Mouse (Mus musculus) yolk sac, embryonic 10.5 days (tissue): ENCODE results near the gene Slc25a53.
A peak's percentile ranks its signal among the peaks of the same experiment; 100 is the strongest.
"Not testable (repeated sequence)": the region's sequence is repeated elsewhere in the genome, so short reads cannot be mapped to it uniquely, and the experiment has no call there.

ENCODE experiments used
- DNase-seq: peaks from one replicate; pipeline ENCODE4 v3.0.0-alpha.2; 2017; ENCODE audit warnings: low spot score

The Slc25a53 gene

DNA sequence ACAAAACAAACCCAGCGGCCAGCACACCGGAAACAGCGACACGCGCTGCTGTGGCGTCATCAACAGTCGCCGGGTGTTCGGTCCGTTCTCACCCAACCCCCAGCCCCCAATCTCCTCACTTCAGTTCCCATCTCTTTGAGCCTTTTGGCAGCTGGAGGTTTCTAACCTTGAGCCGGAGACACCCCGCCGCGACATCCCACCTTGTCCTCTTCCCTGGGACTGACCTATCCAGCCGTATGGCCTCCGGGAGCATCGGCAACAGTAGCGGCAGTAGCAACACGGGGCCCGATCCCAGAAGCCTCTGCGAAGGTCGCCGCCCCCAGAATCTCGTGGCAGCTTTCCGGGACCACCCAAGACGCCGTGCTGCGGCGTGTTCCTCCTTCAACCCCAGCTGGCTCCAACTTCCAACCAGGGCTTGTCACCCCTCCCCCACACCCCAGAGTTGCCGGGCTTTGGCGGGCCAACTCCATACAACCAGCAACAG is at the start of gene Slc25a53:
Gene Slc25a53, minus strand, starts transcription at position 303 of the 484 bp plus-strand sequence.
- peak; percentile 87 for DNase-seq

DNA sequence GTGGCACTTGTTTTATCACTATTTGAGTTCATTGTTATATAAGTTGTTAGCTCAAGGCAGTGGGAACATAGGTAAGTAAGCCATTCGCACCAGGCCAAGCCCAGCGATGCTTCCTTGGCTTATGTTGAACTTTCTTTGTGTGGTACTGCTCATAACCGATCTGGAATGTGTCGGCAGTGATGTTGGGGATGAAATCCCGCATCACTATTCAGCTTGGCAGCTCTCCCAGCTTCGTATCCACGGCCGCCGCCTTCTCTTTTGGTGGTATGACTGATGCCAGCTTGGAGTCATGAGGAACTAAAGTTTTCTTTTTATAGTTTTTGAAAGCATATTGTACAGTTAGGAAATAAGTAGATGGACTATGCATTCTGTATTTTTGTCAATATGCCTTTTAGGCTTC is 25.1 kb upstream of the Slc25a53 start:
- DNase-seq: no peak

DNA sequence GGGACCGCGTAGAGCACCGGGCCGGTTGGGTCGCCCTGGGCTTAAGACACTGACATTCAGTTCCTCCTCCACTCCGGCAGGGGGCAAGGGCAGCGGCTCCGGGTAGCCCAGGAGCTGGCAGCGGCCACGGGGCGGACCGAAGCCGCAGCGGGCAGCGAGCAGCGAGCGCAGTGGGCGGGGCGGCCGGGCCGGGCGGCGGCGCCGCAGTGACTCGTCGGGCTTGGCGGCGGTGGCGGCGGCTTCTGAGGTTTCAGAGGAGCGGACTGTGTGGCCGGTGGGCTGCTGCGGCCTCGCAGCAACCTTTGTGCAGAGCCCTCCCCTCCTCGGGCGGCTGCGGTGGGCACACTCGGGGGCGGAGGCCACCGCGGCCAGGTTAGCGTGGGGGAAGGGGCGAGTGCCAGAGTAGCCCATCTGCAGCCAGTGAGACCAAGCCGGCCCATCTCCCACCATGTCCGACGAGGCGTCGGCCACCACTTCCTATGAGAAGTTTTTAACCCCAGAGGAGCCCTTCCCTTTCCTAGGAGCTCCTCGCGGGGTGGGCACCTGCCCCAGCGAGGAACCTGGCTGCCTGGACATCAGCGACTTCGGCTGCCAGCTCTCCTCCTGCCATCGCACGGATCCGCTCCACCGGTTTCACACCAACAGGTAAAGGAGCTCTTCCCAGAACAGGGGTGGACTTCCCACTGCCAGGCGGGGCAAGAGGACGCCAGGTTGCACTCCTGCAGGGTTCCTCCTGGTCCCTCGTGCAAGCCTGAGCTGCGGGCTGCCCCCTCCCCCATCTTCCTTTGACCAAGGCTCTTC is 11.5 kb upstream of the Slc25a53 start, which contains the start of gene Fam199x:
Gene Fam199x, plus strand, starts transcription at position 170 of the 801 bp plus-strand sequence.
- peak; percentile 63 for DNase-seq

DNA sequence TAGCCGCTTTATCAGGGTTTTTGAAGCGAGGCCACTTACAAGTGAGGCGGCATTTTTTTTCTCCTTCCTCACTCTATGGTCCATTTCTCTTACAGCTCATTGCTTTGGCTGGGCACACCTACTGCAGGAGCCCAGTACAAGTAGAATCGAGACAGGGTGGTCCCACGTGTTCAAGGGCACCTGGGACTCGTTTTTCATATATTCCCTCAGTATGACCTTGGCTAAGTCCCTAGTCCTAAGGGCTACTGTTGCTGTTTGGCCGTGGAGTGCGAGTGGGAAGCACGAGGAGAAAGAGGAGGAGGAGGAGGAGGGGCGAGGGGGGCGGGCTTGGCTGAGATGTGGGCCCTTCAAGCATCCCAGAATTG is 10.9 kb upstream of the Slc25a53 start:
- no peak for DNase-seq

DNA sequence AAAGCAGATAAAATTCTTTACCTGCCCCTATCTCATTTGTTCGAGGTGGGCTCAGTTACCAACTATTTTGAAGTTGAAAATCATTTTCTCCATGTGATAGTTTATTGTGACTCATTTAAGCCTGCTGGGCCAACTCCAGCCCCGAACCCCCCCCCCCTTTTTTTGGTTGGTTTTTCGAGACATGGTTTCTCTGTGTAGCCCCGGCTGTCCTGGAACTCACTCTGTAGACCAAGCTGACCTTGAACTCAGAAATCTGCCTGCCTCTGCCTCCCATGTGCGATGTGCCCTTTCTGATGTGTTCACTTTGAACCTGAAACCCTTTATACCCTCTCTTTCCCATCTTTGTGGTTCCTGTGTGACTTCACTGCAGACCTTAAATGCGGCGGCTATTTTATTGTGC is 400 bp upstream of the Slc25a53 start:
- DNase-seq: no peak

DNA sequence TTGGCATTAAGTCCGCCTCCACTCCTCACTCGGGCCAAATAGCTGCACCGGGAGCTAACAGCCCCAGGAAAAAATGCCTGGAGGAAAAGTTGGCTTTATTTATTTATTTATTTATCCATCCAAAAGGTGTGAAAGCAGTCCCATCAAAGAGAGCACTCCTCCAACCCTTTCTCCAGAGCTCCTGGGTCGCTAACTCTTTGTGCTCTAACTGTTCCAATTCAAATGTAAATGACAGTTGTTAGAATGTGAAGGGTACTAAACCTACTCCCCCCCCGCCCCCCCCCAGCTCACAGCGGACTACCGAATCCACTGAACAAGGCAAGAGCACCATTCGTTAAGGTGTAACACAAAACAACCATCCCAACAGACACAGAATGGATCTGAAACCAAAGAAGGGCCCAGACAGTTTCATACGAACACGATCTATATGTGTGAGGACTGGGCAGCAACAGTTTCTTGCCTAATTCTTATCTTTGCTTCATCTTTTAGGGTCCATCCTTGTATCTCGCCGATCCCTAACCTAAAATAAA is 567 bp downstream of the Slc25a53 start:
- no peak for DNase-seq

DNA sequence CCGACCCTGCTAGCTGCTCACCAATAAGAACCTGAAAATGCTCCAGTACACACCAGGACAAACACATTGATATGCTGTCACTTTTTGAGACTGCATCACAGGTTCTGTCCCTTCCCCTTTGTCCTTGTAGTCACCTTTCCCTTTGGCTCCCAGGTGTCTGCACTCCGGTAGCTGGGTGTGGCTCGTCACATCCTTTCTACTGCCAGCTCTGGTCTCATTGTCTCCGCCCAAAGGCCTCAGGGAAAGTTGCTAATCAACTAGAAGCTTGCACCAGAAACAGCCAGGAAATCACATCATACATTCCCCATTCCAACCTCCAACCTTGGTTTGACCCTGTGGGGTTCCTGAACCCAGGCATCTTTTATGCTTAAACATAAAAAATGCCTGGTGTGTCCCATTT is 3.8 kb downstream of the Slc25a53 start:
- peak; percentile 7 for DNase-seq

DNA sequence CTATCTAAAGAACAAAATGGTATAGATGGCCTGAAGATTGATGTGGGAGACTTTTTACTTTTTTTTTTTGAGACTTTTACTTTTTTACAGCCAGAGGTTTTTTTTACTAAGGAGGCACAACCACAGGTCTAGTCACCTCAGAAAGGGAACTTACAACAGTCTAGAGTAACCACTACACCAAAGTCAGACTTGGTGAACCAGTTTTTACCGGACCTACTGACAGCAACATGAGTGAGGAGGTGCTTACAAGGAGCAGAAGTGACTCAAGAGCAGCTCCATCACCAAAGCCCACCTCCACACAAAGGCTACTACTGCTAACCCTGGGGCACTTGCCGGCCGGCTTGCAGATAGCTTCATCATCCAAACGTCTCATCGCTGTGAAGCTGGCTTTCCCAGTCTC is 6.4 kb downstream of the Slc25a53 start:
- no peak for DNase-seq

DNA sequence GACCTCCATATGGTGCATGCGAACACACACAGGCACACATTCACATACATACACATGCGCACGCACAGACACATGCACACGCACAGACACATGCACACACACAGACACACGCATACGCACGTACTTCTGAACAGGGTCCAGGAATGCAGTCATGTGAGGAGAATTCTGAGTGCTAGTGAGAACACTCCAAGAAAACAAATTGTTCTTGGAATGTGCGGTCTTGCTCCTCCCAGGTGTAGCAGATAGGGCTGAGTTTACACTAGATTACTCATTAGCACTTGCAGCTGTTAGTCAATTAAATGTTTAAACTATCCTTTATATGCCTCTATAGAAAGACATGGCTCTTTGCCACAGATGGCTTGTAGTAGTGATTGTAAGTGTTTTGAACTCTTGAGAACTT is 7.2 kb downstream of the Slc25a53 start:
- DNase-seq: peak; percentile 29

DNA sequence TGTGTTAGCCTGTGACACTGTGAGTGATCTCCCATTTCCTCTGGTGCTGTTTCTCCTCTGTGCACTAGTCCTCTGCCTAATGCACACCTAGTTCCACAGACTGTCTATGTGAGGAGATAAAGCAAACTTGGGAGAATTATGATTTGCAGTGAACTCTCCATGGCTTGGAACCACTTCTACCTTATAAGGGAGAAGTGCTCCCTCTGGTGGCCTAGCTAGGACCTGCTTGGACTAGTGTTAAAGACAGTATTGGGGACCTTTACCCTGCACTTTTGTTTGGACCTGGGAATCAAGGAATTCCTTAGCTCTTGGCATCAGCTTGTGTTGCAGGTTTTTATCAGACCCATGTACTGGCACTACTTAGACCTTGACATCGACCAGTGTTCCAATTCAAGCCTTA is 18.8 kb downstream of the Slc25a53 start:
- DNase-seq: peak; percentile 9

DNA sequence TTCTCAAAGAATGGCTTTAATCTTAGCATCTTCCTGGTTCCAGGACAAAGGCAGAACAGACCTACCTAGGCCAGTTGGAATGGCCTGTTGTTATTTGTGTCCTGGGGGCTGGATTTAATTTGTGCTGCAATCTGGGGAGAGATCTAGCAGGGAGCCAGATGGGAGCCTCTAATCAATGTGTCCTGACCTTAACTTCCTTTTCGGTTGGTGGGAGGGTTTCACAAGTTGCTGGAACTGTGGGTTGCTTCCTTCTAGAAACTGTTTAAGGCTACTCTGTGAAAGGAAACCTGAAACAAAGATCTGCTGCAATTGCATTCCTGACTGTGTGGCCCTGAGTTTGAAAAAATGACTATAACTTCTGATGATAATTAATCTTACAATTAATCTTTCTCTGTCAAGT is 20.4 kb downstream of the Slc25a53 start:
- DNase-seq: no peak

DNA sequence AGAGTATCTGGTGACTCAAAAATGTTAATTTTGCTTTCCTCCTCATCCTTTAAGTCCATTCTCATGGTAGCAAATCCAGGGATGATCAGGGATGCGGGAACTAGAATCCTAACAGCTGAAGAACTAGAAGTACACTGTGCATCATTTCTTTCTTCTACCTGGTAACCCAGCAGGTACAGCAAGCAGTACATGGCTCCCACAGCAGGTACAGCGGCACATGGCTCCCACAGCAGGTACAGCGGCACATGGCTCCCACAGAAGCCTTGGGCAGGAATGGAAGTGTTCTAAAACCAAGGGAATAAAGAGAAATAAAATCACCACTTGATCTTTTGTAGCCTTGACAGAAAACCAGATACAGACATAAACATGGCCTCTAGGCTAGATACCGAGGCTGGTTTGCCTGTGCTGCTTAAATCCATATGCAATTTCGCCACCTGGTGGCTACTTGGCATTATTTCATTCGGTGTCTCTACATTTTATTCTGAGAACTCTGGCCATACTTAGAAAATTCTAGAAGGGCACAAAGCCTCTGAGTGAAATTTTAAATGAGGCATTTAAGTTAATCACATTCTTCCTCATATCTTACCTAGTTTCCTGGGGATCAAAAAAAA is 22.9 kb downstream of the Slc25a53 start:
- peak; percentile 17 for DNase-seq

DNA sequence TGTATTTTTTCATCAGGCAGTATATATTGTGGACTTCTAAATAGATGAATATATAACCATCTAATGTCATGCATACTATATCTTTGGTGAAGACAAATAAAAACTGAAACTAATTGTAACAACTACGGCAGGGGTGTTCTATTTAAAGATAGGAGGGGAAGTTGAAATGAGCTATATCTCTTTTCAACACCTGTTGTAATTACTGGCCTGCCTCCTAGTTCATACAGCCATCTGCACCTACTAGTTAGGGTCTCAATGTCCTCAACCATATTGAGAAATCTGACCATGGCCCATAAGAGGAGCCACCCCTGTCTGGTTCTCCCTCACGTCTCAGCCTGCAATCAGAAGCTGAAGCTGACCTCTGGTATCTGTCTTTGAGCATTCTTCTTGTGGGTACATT is 41.8 kb downstream of the Slc25a53 start:
- no peak for DNase-seq

DNA sequence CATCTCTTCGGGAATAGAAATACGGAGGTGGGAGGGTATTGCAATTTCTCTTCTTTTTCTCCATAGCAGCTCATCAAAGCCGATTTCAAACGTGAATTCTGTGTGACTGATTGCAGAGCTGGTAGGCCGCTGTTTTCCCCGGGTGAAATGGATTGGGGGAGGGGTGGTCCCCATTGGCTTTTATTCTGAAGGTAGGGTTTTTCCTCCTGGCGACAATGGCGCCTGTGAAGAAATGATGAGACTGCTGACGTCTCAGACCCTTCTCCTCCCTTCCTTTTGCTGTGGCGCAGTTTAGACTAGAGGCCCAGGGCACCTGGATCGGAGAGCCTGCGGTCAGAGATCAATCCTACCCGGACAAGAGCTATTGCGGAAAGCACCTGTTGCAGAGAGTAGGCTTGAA is 44.5 kb downstream of the Slc25a53 start:
- DNase-seq: no peak

DNA sequence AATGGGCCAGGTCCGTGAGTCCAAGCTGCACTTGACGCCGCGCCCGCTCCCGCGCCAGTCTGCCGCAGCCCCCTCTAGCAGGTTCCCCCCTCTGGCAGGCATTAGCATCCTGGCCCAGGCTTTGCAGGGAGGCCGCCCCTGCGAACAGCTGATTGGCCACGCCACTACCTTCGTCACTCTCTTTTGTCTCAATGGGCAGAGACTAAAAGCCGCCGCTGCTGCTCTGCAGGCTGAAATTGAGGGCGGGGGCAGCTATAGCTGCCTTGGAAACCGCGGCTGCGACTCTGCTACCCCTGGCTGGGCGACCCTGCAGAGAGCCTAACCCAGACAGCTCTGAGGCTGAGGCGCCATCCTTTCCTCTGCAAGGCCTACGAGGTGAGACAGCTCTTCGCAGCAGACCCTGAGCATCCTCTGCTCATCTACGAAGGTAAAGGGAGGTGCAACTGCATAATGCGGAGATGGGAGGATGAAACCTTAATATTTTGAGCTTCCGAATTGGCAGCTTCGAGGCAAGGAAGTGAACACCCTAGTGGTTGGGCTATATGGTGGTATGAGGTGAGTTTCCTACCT is 45.0 kb downstream of the Slc25a53 start, which contains the start of gene Zcchc18:
Gene Zcchc18, plus strand, starts transcription at position 178 of the 570 bp plus-strand sequence.
- DNase-seq: peak; percentile 40

DNA sequence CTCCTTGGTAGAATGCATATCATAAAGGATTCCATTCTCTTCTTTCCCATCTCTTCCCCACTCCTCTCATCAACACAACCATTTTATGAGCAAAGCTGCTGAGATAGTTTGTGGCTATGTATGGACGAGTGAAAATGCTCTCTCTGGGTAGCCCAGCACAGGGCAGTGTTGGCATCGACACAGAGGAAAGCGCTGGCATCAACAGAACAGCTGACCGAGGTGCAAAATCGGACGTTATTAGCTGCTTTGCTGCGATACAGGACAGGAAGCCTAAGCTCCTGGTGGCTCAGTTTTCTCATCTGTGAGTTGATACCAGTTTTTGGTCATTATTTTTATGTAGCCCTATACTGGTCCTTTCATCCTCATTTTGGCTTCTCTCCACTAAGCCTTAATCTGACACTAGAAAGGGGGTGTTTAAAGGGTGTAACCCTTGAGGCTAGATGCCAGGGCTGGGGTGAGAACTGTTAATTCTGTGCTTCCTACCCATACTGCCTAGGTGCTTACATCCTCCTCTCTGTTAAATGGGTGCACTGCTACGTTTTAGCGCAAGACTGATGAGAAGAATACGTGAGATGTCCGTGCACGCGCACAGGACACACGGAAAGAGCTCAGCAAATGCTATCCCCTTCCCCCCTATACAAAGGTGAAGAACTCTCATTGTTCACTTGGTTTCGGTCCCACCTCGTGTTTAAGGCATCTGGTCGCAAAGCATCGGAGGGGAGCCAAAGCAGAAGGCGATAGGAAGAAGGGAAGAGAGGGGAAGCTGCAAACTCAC is 45.7 kb downstream of the Slc25a53 start:
- DNase-seq: no peak

DNA sequence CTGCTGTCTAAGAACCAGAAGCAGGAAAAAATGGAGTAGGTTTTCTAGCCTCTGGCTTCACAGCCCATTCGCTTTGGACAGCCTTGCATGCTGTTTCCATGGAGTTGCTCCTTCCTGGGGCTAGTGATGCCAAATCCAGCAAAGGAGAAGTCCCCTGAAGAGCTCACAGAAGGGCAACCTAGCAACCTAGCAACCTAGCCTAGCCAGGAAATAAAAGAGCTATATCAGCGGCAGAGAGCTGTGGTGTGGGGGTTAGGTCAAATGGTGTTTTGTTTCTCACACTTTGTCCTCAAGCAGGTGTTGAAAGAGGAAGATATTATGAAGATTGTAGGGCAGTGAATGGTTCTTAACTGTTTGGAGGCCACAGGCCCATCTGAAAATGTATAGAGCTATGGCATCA is 46.8 kb downstream of the Slc25a53 start:
- DNase-seq: no peak

DNA sequence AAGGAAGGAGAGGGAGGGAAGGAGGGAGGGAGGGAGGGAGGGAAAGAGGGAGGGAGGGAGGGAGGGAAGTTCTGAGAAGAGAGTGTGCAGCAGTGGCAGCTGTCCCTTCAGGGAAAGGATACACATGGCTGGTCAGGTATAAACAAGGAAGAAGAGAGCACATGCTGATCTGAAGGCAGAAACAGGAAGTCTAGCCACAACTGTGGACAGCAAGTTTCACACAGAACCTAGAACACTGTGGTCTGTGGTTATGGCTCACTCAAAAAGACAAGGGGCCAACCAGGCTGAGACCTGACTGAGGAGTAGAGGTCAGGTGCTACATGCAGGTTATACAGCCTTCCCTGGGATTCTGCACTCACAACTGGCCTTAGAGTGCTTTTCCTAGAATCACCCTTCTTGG is 52.1 kb downstream of the Slc25a53 start:
- DNase-seq: no peak

DNA sequence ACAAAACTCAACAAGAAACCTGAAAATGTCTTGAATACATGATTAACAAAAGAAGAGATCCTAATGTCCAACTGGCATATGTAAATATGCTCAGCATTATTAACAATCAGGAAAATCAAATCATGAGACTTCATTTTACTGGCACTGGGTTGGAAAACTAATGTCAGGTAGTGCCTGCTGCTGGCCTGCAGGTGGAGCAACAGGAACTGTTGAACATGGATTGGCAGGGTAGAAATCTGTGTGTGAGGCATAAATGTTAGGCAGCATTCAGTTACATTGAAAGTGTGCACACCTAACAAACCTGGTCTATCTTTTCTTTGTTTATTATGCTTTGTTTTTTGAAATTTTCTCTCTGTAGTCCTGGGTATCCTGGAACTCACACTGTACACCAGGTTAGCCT is 59.5 kb downstream of the Slc25a53 start:
- DNase-seq: no peak

DNA sequence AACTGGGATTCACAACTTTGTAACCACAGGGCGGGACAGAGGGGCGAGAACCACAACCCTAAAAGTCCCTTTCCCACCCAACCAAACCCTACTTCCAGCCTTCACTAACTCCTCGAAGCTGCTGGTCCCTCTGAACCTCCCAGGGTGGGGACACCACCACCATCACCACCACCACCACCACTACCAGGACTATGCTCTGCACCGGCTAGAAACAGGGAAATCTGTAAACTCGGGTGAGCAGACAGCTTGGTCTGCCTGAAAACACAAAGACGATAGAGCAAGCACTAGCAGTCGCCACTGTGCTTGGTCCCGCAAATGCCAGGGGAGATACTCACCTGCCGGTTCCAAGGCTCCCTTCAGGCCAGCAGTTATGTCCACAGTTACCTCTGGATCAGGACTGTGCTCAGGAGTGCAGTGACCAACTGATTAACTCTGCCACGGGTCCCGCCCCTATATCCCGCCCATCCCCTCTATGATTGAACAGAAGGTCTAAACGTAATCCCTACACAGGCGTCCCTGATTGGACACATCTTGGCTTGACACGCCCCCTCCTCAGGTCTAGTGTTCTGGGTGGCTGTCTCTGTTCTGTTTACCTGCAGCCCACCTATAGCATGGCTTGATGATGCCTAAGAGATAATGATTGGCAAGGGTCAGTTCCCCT is 61.5 kb downstream of the Slc25a53 start, which contains the start of the genes Tmsb15l and Tmsb15b1:
Gene Tmsb15l, minus strand, starts transcription at position 446 of the 661 bp plus-strand sequence.
Gene Tmsb15b1, minus strand, starts transcription at position 451 of the 661 bp plus-strand sequence.
- DNase-seq: peak; percentile 83

DNA sequence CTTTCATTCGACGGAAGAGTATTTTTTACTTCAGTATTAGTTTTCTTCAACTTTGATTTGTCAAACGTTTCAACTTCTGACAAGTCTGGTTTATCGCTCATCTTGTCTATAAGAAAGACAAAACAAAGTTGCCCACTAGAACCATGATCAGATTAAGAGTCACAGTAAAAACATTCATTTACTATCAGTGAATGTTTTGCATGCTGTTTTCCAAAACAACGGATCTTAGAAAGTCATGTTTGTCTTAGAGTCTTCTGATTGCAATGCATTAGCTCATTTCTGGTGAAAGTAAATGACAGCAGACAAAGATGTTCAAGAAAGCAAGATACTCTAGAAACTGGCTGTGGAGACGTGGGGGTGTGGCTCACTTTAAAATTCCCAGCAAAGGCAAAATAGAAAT is 62.7 kb downstream of the Slc25a53 start, which contains the start of gene Tmsb15b2:
Gene Tmsb15b2, minus strand, starts transcription at position 101 of the 400 bp plus-strand sequence.
- DNase-seq: not testable (repeated sequence)
